Mouse (Mus musculus): ENCODE data around the gene Txnl4b.

Gene Txnl4b

DNA sequence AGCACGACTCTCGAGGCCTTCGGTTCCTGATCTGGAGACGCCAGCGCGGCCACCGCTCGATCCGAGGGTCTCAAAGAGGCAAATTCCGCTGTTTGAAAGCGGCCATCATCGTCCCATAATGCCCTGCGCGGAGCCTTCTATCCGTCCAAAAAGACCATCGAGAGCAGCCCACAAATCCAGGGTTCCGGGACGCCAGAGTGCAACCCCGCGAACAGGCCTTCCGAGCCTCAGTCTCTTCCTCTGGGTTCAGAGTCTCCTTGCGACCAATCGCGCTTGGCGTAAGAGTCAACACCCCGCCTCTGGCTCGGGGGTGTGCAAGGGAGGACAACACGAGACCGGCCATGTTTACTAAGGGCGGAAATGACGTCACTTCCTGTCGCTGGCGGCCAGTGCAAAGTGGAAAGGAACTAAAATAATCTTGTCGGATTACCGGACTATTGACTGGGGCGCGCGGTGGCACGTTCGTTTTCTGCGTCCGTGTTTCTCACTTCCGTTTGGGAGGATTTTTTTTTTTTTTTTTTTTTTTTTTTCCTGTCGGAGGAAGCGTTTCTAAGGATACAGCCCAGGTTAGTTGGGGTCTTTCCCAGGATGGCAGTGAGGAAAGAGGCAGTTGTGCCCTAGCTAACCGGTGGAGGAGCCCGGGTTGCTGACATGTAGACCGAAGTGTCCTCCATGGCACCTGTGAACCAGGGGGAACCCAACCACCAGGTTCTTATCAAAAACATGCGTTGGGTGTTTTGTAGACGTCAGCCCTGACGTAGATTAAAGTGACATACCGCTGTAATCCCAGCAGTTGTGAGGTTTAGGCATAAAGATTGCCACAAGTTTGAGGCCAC, at the start of gene Txnl4b, which contains the start of gene Dhx38:
Gene Txnl4b, plus strand, starts transcription at position 395 of the 836 bp plus-strand sequence.
Gene Dhx38, minus strand, starts transcription at position 364 of the 836 bp plus-strand sequence.
- DNase-seq (ENCODE audit: low read depth, low spot score) = peak; percentile 100

DNA sequence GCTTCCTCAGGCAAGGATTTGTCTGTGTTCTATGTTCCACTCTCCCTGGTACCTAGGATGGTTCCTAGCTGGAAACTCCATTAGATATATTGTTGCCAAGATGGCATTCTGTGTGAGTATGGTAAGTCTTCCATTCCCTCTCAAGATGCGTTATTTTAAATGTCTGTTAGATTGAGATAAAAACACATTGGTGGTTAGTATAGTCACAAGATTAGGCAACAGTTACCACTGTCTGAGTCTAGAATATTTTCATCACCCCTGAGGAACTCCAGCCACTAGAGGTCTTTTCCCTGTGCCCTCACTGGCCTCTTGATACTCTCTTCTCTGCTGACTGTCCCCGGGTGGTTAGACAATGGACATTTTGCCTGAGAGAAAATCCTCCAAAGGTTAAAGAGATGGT, 41.7 kb upstream of the Txnl4b start:
- no peak for DNase-seq (ENCODE audit: low read depth, low spot score)

DNA sequence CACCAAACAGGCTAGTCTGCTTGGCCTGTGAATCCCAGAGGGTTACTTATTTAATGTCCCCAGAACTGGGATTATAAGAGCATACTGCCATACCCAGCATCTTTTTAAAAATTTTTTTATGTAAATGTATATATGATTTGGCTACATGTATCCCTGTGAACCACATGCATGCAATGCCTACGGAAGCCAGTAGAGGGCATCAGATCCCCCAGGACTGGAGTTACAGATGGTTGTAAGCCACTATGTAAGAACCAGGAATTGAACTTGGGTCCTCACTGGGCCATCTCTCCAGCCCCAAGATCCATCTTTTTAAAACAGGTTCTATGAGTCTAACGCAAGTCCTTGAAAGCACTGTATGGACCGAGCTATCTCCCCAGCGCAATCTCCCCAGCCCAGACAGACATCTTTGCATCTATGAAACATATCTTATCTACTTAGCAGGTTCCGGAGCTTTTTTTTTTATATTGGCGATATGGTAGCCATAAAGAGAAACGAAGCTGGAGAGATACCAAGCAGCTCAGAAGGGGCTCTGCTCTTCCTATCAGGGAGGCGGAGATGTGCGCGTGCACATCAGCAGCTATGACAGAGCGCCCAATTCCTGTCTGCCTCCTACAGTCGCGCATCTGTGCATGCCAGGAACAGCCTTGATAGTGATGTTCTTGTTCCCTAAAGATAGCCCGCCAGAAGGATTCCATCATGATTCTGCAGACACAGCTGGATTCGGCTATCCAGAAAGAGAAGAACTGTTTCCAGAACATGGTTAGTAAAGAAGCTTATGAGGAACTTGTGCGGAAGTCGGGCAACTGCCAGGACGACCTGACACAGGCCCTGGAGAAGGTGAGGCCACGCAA, 30.3 kb upstream of the Txnl4b start:
- peak; percentile 52 for DNase-seq (ENCODE audit: low read depth, low spot score)

DNA sequence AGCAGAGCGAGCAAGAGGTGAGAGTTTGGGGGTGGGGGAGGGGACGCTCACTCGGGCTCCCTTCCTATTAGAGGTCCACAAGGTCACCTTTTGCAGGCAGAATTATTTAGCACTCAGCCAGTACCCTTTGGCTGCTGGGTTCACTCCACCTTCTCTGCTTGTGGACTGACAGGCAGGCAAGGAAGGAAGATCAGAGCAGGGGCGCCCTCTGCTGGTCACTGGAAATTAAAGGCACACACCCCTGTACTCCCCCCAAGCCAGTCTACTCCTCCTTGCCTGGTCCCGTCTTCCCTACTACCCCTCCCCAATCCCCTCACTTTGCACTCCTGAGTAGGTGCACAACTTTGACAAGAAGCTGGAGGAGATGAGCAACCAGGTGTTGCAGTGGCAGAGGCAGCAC, 29.0 kb upstream of the Txnl4b start:
- peak; percentile 83 for DNase-seq (ENCODE audit: low read depth, low spot score)

DNA sequence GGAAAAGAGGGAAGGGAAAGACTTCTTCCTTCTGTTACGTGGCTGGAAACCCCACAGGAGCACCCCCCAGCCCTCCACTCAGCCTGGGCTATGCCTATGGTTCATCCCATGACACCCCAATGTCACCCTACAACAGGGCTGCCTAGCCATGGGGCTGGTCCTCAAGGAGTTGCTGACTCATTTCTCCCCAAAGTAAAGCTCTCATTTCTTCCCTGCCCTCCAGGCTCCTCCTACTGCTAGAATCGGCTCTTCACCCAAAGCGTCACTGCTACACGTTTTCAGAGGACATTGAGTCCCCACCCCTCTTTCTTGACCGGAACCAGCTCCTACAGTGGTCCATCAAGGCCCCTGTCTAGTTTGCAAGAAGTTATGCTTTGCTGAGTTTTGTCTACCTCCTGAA, 23.5 kb upstream of the Txnl4b start:
- DNase-seq (ENCODE audit: low read depth, low spot score) = peak; percentile 20

DNA sequence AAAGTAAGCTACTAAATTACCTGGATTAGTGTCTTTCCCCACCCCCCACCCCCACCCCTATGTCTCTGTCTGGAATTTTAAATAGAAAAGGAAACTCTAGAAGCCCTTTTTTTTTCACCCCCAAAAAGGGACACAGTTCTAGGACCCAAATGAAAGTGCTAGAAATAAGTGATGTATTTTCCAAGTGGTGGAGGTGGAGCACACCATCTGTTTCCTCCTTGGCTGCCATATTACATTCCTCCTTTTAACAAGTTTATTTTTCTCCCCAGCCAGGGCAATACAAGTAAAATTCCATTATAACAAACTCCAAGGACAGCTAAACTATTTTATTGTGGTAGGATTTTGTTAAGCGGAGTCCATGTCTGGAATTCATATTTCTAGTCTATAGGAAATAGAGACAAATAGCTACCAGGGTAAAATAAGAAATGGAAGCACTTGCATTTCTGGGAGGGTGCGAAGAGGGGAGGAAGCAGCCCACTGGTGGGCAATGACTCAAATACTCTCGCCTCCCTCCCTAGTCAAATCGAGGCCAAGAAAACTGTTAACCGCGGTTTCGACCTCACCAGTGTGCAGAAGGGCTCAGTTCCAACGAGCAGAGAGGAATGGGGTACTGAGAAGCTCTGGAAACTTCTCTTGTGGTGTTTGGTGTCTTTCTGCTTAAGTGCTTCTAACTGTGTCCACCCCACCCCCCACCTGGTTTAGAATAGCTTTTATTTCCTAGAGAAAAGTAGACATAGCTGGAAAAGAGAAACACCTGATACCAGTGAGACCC, 22.8 kb upstream of the Txnl4b start:
- DNase-seq (ENCODE audit: low read depth, low spot score) = peak; percentile 75

DNA sequence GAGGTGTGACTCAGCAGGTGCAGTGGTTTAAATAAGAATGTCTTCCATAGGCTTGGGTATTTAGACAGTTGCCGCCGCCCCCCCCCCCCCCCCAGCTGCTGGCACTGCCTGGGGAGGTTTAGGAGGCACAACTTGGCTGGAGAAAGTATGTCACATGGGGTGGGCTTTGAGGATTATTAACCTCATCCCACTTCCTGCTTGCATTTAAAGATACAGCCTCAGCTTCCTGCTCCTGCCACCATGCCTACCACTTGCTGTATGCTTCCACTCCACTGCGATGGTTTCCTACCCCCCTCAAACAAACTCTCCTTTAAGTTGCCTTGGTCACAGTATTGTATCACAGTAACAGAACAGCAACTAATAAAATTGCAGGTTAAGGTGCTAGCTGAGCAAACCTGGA, 21.6 kb upstream of the Txnl4b start:
- no peak for DNase-seq (ENCODE audit: low read depth, low spot score)

DNA sequence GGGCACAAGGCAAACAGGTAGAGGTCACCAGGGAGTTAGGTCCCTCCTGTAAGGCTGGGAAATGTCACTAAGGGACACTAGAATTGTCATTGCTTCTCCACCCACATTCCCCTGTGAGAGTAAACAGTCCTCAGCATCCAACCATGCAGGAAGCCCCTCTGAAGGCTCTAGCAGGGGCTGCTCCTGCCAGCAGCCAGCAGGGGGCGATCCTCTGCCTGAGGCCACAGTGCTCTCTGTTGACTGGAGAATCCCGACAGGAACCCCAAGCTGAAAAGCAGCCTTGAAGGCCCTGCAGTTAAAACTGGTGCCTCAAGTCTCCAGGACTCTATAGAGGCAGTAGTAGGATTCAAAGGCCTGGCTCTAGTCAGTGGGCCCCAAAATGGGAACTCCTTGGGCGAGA, 14.0 kb upstream of the Txnl4b start:
- DNase-seq (ENCODE audit: low read depth, low spot score) = peak; percentile 20

DNA sequence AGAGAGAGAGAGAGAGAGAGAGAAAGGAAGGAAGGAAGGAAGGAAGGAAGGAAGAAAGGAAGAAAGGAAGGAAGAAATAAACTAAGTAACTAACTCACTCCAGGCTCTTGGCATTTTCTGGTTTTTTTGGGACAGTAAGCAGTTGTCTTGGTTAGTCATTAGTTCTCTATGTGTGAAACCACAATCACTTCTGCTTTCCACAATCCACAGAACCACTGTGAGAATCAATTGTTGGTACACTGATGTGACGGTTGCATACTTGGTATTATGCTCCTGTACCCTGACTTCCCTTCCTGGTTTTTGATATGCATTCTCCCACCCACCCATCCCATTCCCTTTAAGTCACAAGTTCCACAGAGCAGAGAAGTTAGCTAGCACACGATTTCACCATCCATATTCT, 1.8 kb upstream of the Txnl4b start:
- no peak for DNase-seq (ENCODE audit: low read depth, low spot score)

DNA sequence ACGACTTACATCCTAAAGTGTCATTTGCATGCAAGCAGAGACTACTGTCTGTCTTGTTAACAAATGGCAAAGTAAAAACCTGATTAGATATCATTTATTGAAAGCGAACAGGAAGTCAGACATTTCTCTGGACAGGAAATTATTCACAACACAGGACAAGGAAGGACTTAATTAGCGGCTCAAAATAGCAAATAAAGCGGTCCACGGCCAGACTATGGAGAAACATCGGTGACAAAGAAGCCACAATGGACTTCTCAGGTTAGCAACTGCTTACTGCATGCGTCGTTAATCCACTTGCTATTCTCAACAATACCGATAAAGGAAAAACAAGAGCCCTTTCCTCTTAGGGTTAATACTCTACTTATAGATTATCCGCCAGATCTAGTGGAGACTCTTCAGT, 926 bp upstream of the Txnl4b start:
- no peak for DNase-seq (ENCODE audit: low read depth, low spot score)

DNA sequence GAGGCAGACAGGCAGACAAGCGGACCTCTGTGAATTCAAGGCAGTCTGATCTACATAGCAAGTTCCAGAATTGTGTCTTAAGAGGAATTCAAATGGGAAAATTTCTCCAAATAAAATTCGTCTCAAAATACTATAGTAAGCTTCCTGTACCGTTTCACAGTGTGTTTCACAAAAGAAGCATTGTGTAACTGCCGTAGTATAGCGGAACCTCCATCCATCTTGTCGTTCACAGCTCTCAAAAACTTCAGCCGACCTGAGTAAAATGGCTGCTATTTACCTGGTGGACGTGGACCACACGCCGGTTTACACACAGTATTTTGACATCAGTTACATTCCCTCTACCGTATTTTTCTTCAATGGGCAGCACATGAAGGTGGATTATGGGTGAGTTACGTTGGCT, 5.4 kb downstream of the Txnl4b start:
- no peak for DNase-seq (ENCODE audit: low read depth, low spot score)

DNA sequence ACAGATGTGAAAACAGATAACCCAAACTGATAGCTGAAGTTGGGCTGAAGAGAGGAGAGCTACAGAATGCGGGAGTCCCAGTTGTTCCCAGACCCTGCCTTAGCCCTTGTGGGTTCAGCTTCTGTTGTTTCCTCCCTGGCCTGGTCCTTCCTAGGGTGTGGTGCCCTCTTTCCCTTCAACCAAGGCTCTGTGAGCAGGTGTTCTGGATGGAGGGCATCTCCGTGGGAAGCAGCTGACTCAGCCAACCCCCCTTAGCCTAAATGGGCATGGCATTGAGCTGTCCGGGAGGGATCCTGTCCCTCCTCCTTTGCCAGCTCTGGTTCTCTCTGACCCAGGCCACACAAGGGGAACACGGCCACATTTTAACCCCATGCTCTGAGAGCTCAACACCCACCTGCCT, 10.6 kb downstream of the Txnl4b start:
- no peak for DNase-seq (ENCODE audit: low read depth, low spot score)

DNA sequence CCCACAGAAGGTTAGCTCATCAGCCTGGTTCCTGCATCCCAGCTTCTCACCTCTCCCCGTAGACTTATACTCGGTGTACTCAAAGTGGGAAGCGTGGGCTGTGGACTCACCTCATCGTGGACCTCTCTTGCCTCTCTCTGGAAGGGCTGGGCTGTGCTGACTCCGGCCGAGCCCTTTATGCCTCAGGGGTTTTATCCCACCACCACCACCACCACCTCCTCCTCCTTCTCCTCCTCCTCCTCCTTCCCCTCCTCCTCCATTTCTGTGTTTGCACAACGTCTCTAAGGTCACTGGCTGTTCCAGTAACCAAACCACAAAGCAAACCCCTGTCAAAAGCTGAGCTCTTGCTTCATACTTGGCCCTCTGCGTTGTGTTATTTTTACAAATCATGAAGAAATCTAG, 13.2 kb downstream of the Txnl4b start, which contains the start of gene Hp:
Gene Hp, minus strand, starts transcription at position 273 of the 402 bp plus-strand sequence.
- no peak for DNase-seq (ENCODE audit: low read depth, low spot score)

DNA sequence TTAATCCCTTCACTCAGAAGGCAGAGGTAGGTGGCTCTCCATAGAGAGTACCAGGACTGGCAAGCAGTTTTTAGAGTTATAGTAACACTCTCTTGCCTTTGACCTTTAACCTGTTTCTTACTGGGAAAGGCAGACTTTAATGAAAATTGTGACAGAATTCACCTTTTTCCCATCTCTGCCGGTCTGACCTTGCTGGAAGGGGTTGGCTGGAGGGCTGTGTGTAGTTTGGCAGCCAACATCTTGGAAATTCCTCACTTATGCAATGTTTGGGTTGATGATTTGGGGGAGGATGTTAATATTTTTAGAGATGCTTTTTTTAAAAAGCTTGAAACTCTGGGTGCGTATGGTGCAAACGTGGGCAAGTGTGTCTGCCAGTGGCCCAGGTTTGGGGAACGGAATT, 18.6 kb downstream of the Txnl4b start:
- no peak for DNase-seq (ENCODE audit: low read depth, low spot score)

DNA sequence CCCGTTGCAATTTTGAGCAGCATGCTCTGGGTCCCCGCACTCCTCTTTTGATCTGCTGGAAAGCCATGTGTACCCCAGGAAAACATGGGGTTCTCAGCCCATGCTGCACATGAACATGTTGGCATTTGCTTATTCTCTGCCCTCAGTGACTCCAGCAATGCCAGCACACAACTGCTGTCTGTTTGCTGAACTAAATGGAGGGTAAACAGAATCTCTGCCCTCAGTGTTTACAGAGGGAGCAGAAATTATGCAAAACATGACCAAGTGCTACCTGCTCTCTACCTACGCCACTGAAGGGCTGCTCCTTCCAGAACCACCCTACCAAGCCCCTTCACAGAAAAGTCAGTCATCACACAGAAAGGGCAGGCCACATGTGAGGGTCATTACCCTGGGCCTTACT, 19.1 kb downstream of the Txnl4b start:
- DNase-seq (ENCODE audit: low read depth, low spot score) = no peak

DNA sequence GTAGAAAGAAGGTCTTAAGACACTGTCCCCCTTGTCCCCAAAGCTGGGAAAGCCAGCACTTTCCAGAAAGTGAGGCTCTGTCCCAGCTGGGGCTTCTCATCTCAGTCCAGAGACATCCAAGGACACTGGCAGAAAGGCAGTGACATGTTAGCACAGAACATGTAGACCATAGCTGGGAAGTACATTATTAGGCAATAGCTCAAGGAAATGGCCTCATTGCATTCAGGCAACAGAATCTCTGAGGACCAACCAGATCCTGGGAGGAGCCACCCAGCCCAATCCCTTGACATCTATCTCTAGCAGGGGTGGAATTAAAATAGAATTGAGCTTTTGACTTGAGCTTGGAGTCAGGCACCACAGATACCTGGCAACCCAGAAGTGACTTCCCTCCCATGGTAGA, 20.0 kb downstream of the Txnl4b start:
- DNase-seq (ENCODE audit: low read depth, low spot score) = no peak

DNA sequence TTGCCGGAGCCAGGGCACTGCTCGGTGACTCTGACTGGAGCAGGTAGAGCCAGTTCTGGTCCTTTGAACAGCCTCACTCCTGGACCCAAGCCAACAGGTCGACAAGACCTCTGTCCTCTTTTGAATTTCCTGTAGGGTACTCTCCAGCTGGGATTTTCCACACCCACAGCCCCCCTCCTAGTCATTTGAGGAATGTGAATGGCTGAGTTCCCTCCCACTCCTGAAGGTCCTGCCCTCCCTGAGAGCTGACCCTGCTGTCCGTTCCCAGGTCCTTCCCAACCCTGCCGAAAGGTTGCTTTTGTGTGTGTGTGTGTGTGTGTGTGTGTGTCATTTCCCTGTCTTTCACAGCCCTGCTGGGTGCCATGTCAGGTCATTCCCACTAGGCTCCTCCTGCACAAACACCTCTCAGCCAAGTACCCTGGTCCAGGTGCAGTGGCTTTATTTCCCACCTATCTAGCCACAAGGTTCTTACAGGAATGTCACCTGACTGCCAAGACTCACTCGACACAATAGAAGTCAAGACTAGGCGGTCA, 21.3 kb downstream of the Txnl4b start:
- DNase-seq (ENCODE audit: low read depth, low spot score) = no peak

DNA sequence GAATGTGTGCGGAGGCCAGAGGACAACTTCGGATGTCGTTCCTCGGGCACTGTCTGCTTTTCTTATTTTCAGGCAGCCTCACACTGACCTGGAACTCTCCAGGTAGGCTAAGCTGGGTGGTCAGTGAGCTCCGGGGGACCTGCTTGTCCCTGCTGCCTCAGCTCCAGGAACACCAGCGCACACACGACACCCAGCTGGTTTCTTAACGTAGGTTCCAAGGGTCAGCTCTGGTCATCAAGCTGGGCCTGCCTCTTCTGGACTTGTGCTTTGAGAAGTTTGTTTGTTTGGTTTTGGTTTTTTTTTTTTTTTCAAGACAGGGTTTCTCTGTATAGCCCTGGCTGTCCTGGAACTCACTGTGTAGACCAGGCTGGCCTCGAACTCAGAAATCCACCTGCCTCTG, 25.2 kb downstream of the Txnl4b start:
- DNase-seq (ENCODE audit: low read depth, low spot score) = no peak

DNA sequence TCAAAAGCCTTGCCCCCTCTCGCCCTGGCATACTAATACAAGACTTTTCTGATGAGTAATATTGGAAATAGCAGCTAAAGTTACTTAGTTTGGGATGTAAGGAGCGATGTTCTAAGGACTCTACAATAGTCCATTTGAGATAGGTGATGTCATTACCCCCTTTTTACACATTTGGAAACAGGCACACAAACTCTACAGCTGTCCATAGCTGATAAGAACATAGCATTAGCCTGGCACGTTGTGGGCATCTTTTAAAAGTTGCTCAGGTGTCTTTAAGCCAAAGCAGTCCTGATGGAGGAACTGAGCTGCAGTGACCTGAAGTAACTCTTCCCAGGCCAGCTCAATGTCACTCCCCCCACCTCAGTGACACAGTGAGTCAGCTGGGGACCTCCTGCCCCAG, 25.7 kb downstream of the Txnl4b start:
- no peak for DNase-seq (ENCODE audit: low read depth, low spot score)

DNA sequence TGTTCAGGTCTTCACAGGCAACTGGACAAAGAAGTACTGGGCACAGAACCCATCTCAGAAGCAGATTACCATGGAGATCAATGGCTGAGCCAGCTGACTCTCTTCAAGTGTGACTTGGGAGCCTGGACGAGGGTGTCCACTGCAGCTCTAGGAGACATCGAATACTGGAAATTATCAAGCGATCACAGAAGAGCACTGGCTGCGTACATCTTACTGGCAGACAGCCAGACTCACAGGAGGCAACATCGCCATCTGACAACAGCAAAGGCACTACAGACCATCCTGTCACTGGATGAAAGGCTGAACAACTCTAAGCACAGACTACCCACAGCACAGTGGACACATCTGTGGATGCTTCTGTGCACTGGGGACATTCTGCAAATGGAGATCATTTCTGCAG, 26.5 kb downstream of the Txnl4b start:
- no peak for DNase-seq (ENCODE audit: low read depth, low spot score)

DNA sequence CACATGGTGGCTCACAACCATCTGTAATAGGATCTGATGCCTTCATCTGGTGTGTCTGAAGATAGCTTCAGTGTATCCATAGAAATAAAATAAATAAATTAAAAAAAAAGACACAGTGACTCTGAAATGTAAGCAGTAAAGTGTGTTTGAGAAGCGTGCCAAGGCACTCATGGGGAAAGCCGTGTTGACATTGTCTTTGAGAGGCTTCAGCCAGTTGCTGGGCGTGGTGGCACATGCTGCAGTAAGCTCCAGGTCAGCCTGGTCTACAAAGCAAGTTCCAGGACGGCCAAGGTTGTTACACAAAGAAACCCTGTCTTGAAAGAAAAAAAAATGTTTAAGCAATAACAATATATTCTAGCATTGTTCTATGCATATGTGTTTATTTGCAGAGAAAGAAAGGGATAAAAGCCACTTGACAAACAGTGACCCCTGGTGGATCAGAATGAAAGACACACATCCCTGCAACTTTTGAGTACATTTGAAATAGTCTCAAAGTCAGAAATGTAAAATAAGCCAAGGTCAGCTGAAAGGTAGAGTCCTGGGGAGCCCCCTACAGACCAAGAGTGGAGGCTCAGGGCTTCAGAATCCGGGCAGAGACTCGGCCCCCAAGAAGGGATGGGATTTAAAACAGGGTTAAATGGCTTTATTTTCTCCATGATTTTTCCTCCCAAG, 27.6 kb downstream of the Txnl4b start:
- peak; percentile 51 for DNase-seq (ENCODE audit: low read depth, low spot score)

Data from brain, adult 2 months (tissue).